Mouse (Mus musculus) hindbrain, embryonic 14.5 days (tissue): ENCODE data around the gene Cnih3. TPM values are rescaled to one million over a fixed set of nuclear protein-coding genes. Genes with fewer than 3 reads are reported as not detected.

Experiments used
- ATAC-seq: fragments of 200-750 bp; cut with Nextera tagmentation; 2 replicates; pipeline ENCODE4 v1.8.0; 2017; ENCODE audit warnings: moderate number of reproducible peaks, mild to moderate bottlenecking, moderate TSS enrichment, moderate library complexity; ENCODE audit not compliant: low FRiP score
- DNase-seq: peaks from one replicate; pipeline ENCODE4 v3.0.0-alpha.2; 2015; ENCODE audit warnings: low spot score
- H3K27ac ChIP-seq: fragments of 300-500 bp; sonication (generic); 2 replicates; pipeline ENCODE4 v1.5.1; 2014; ENCODE audit warnings: mild to moderate bottlenecking, moderate library complexity
- H3K27me3 ChIP-seq: fragments of 300-500 bp; sonication (generic); 2 replicates; pipeline ENCODE4 v1.6.1; 2014; ENCODE audit warnings: mild to moderate bottlenecking, low read length, mixed read lengths; ENCODE audit not compliant: control insufficient read depth, insufficient read depth
- H3K36me3 ChIP-seq: fragments of 300-500 bp; sonication (generic); replicated peaks from 2 replicates; pipeline ENCODE4 v1.6.1; 2014; ENCODE audit not compliant: control insufficient read depth, insufficient read depth
- H3K4me1 ChIP-seq: fragments of 300-500 bp; sonication (generic); replicated peaks from 2 replicates; pipeline ENCODE4 v1.6.1; 2014; ENCODE audit warnings: antibody characterized with exemption, low read length, mixed read lengths; ENCODE audit not compliant: control insufficient read depth, insufficient read depth
- H3K4me2 ChIP-seq: fragments of 300-500 bp; sonication (generic); replicated peaks from 2 replicates; pipeline ENCODE4 v1.6.1; 2014; ENCODE audit warnings: mild to moderate bottlenecking, moderate library complexity
- H3K4me3 ChIP-seq: fragments of 300-500 bp; sonication (generic); replicated peaks from 2 replicates; pipeline ENCODE4 v1.5.1; 2014; ENCODE audit warnings: mild to moderate bottlenecking, low read length
- H3K9ac ChIP-seq: fragments of 300-500 bp; sonication (generic); 2 replicates; pipeline ENCODE4 v1.6.1; 2014
- H3K9me3 ChIP-seq: fragments of 300-500 bp; sonication (generic); 2 replicates; pipeline ENCODE4 v1.6.1; 2016; ENCODE audit warnings: low read length; ENCODE audit not compliant: control insufficient read depth
- WGBS: fragments of 180-500 bp; shearing (Covaris S2); extraction: QIAGEN DNeasy Blood & Tissue Kit; methylation state at CpG from one replicate; pipeline ENCODE4 v1.1.7; 2014; 5-methylcytosine and 5-hydroxymethylcytosine counted together
- polyA plus RNA-seq: library from polyadenylated mRNA; unstranded; fragments of >200 nt; fragmentation: Nextera tagmentation; extraction: Ambion mirVana; gene quantifications from 2 replicates; pipeline ENCODE4 v1.2.1, GENCODE M21; 2014

Gene Cnih3
- polyA plus RNA-seq, 1 experiment from 2014 or later, result 12.7 TPM

DNA sequence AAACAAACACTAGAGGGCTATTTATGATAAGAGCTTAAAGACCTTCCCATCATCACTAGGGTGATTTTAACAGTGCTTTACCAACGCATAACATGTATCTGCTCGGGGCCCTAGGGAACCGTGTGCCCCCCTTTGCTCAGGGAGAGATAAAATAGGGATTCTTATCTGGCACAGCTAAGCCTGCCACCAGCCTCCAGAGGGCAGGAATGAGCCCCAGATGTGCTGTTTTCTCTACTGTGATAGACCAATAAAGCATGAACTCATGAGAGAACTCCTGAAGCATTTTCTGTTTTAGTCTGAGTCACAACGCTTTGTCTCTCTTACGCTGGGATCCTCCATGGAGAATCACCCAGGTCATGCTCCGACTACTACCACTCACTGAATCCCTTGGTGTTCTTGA, 15.6 kb upstream of the Cnih3 start:
- no peak for ATAC-seq

DNA sequence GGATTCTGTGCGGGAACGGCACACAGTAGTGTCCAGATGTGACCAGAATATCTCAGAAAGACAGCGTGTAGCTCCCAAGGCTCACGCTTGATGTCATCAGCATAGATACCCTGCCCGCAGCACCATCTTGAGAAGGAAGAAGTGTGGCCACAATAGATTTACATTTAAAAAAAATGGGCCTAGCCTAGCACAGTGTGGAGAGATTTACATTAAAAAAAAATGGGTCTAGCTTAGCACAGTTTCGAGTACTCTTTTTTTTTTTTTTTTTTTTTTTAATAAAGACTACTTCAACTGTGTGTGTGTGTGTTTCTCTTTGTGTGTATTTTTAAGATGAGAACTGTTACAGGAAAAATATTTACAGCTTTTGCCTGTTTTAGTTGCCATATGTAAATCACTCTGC, 13.3 kb upstream of the Cnih3 start:
- DNase-seq (no peak), ATAC-seq (no peak)
- Histone ChIP-seq H3K4me1 (no peaks in the 10 kb centered on the region), H3K27me3 (no peaks in the 10 kb centered on the region), H3K9ac (no peak overlapping the region), H3K36me3 (no peaks in the 10 kb centered on the region), H3K4me3 (no peak overlapping the region), H3K4me2 (no peak overlapping the region), H3K27ac (no peak overlapping the region), H3K9me3 (no peaks in the 10 kb centered on the region)
- 77% methylated on average over 6 of the region's 6 CpGs for WGBS

More for the DNA sequence above, 15.6 kb upstream of the Cnih3 start:
- H3K27ac ChIP-seq, result no peak overlapping the region
- H3K4me3 ChIP-seq, result no peak overlapping the region
- WGBS, result 82% methylated on average over 6 of the region's 6 CpGs
- H3K9me3 ChIP-seq, result no peaks in the 10 kb centered on the region
- no peaks in the 10 kb centered on the region for H3K36me3 ChIP-seq
- H3K9ac ChIP-seq, result no peak overlapping the region
- no peaks in the 10 kb centered on the region for H3K27me3 ChIP-seq
- DNase-seq, result no peak
- H3K4me2 ChIP-seq, result no peak overlapping the region
- H3K4me1 ChIP-seq, result no peaks in the 10 kb centered on the region

DNA sequence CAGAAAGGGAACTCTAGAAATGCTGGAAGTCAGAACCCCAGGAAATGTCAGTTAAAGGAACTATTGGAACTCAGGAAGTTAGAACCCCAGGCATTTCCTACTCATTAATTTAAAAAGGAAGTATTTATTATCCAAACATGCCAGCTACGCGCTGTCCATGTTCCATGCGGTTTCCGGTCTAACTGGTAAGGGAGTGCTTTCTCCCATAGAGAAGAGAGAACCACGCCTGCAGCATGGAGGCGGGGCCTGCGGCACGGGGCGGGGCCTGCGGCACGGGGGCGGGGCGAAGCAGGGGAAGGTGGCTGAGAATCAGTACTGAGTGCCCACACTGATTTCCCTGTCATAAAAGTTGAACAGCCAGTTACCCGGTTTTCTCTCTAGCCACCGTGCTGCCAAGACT, 6.9 kb upstream of the Cnih3 start:
- peaks cover 8% of the 10 kb centered on the region; the same call in 1 of the 2 replicates for H3K27me3 ChIP-seq
- DNase-seq (no peak), ATAC-seq (no peak)
- 35% methylated on average over 15 of the region's 15 CpGs for WGBS
- no peaks in the 10 kb centered on the region for H3K9me3 ChIP-seq
- H3K9ac ChIP-seq, result no peak overlapping the region
- H3K4me2 ChIP-seq, result no peak overlapping the region
- H3K4me1 ChIP-seq, result no peaks in the 10 kb centered on the region
- H3K36me3 ChIP-seq, result no peaks in the 10 kb centered on the region
- no peak overlapping the region for H3K4me3 ChIP-seq
- H3K27ac ChIP-seq, result no peak overlapping the region

DNA sequence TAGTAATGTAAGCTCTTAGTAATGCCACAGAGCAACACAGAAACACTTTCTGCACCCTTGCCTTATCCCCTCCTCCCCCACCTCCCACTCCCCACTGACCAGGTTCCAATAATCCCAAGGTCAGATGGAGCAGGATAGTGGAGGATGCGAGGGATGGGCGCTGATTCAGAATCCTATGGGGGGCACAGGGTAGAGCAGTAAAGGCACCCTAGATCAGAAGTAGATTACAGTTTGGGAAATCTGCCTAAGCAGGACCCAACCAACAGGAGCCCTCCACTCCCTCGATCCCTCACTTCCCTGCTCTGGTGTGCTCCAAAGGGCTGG, 423 bp upstream of the Cnih3 start:
- Histone ChIP-seq H3K36me3 (no peaks in the 10 kb centered on the region), H3K4me3 (peak overlapping the region; percentile 57), H3K9me3 (no peaks in the 10 kb centered on the region), H3K4me2 (peak overlapping the region; percentile 100), H3K9ac (peak overlapping the region; percentile 72), H3K27me3 (peaks cover 57% of the 10 kb centered on the region), H3K4me1 (peaks cover 14% of the 10 kb centered on the region; the same call in 1 of the 2 replicates), H3K27ac (no peak overlapping the region)
- WGBS, result 8% methylated on average over 3 of the region's 3 CpGs
- ATAC-seq (no peak; the same call in 1 of the 2 replicates), DNase-seq (no peak)

DNA sequence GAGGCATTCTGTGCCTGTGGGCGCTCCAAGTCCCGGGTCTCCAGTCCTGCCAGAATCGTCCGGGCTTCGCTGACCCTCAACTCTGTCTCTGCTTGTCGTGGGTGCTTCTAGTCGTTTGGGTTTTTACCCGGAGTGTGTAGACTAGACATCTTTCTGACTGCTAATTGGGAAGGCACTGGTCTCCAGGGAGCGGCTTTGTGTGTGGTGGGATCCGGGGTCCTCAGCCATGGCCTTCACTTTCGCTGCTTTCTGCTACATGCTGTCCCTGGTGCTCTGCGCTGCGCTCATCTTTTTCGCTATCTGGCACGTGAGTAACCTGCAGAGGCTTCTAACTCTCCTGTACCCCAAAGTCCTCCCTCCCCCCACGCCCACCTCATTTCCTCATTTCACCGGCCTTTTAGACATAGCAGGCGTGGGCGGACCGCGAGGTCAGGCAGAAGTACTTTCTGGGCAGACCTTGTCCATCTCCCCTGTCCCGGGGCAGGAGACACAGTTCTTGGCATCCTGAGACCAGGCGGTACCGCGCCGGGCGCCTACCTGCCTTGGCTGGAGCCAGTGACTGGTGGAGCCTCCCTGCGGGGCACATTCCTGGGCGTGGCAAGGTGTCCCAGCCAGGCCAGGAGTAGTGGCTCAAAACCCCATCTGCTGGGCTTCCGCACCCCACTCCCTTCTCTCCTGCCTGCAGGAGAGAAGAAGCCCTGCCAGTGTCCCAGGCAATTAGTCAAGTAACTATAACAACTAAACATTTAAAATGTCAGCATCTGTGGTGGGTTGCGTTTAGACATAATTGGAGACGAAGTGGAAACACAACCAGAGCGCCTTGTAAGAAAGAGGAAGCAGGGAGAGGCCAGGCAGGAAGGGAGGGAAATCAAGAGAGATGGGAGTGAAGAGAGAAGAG, 1.0 kb downstream of the Cnih3 start:
- WGBS, result 3% methylated on average over 32 of the region's 33 CpGs
- H3K27ac ChIP-seq, result no peak overlapping the region
- H3K36me3 ChIP-seq, result no peaks in the 10 kb centered on the region
- no peaks in the 10 kb centered on the region for H3K9me3 ChIP-seq
- H3K4me1 ChIP-seq, result peaks cover 14% of the 10 kb centered on the region; the same call in 1 of the 2 replicates
- peak overlapping the region; percentile 72 for H3K9ac ChIP-seq
- H3K27me3 ChIP-seq, result peaks cover 57% of the 10 kb centered on the region
- peak overlapping the region; percentile 57 for H3K4me3 ChIP-seq
- DNase-seq, result no peak
- ATAC-seq, result 0 out of 2 replicates have a peak, but pooled peaks have one; percentile 24
- peak overlapping the region; percentile 100 for H3K4me2 ChIP-seq

DNA sequence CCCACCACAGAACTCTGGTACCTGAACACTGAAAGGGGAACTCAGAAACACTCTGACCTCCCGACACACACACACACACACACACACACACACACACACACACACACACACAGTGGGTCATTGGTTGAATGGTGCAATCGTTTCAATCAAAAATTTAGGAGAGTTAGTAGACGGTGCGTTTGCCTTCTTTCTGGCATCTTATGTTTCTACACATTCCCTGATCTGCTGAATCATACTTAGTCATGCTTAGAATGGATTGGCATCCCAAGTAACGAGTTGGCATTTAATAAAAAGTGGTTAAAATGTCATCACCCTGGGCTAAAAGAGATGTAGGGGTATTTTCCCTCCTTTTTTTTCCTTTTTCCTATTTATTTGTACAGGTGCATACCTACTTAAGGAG, 3.3 kb downstream of the Cnih3 start:
- H3K4me3 ChIP-seq, result no peak overlapping the region
- DNase-seq (no peak), ATAC-seq (no peak)
- no peaks in the 10 kb centered on the region for H3K36me3 ChIP-seq
- peaks cover 47% of the 10 kb centered on the region for H3K27me3 ChIP-seq
- no peak overlapping the region for H3K4me2 ChIP-seq
- no peak overlapping the region for H3K9ac ChIP-seq
- no peak overlapping the region for H3K27ac ChIP-seq
- no peaks in the 10 kb centered on the region for H3K9me3 ChIP-seq
- H3K4me1 ChIP-seq, result peaks cover 14% of the 10 kb centered on the region; the same call in 1 of the 2 replicates
- 83% methylated on average over 5 of the region's 5 CpGs for WGBS

DNA sequence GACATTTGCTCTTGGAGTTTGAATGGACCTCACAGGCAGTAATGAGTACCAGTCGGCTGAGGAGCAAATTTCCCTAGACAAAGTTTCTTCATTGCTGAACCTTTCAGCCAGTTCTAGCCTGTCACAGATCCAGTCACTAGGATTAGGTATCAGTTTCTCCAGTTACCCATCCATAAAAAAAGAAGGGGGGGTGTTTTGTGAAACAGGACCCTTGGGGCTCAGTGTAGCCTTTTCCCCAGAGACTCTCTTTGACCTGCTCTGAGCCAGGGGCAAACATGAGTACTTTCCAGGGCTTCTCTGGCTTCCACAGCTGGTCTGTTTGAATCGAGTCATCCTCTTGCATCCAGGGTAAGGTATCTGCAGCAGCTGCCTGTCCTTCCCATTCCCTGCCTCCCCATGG, 5.4 kb downstream of the Cnih3 start:
- no peak overlapping the region for H3K9ac ChIP-seq
- H3K27me3 ChIP-seq, result peaks cover 26% of the 10 kb centered on the region
- WGBS, result 50% methylated on average over 2 of the region's 2 CpGs
- H3K4me3 ChIP-seq, result no peak overlapping the region
- H3K4me2 ChIP-seq, result no peak overlapping the region
- no peaks in the 10 kb centered on the region for H3K36me3 ChIP-seq
- H3K4me1 ChIP-seq, result peaks cover 11% of the 10 kb centered on the region; the same call in 1 of the 2 replicates
- no peaks in the 10 kb centered on the region for H3K9me3 ChIP-seq
- no peak overlapping the region for H3K27ac ChIP-seq
- DNase-seq (no peak), ATAC-seq (no peak)

DNA sequence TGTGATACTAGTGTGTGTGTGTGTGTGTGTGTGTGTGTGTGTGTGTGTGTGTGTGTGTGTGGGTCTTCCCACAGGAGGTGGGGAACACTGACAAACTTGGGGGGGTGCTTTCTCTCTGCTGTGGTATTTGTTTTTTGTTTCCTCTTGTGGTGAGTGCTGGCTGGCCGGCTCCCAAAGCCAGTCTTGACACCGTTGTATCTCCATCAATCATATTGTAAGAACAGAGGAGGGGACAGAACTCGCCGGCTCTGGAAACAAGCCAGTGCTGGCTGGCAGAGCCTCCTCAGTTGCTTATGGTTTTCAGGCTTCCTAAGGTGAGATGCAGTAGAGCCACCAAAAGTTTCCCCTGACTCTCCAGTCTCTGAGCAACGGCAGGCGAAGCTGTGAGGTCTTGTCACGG, 6.1 kb downstream of the Cnih3 start:
- peaks cover 20% of the 10 kb centered on the region for H3K27me3 ChIP-seq
- WGBS, result 69% methylated on average over 7 of the region's 7 CpGs
- no peak overlapping the region for H3K27ac ChIP-seq
- H3K9ac ChIP-seq, result no peak overlapping the region
- no peak overlapping the region for H3K4me3 ChIP-seq
- DNase-seq, result no peak
- no peaks in the 10 kb centered on the region for H3K36me3 ChIP-seq
- peaks cover 5% of the 10 kb centered on the region; the same call in 1 of the 2 replicates for H3K4me1 ChIP-seq
- H3K4me2 ChIP-seq, result no peak overlapping the region
- H3K9me3 ChIP-seq, result no peaks in the 10 kb centered on the region
- ATAC-seq, result no peak

DNA sequence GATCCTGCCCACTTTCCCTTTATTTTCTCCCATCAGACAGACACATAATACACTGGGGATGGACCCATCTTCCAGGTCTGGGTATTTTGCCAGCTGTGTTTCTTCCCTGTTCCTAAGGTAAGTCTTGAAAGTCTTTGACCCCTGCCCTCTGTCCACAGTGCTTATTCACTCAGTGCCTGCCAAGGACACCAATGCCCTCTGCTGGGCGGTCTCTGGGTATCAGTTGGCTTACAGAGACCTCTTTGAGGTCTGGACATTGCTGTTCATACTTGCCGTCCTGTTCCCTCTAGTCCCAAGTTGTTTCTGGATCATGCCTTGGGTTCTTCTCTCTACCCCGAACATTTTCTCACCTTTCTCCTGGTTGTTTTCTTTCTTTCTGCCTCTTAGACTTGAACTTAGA, 8.3 kb downstream of the Cnih3 start:
- ATAC-seq (no peak), DNase-seq (no peak)
- Histone ChIP-seq H3K4me2 (no peak overlapping the region), H3K4me3 (no peak overlapping the region), H3K9me3 (no peaks in the 10 kb centered on the region), H3K4me1 (no peaks in the 10 kb centered on the region), H3K27ac (no peak overlapping the region), H3K27me3 (peaks cover 1% of the 10 kb centered on the region; the same call in 1 of the 2 replicates), H3K36me3 (no peaks in the 10 kb centered on the region), H3K9ac (no peak overlapping the region)
- 90% methylated on average over 3 of the region's 3 CpGs for WGBS
